Mouse (Mus musculus): ENCODE data around the gene Camta1.
A peak's percentile ranks its signal among the peaks of the same experiment; 100 is the strongest.

Gene Camta1

DNA sequence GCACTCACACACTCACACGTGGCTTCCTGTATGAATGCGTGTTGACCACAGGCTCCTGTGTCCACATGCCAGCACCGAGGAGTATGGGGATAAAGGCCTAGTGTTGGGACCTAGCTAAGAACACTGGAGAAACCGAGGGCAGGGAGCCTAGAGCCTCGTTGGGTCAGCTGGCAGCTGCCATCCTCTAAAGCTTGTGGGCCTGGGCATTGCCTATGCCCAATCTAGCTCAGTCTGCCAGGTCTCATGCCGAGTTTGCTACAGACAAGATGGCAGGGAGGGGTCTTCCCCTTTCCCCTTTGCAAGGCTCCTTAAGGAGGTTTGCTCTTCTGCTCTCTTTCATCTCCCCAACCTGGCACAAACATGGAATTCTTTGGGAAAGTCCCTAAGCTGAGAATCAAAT is 555.9 kb downstream of the Camta1 start:
- no peak for DNase-seq

DNA sequence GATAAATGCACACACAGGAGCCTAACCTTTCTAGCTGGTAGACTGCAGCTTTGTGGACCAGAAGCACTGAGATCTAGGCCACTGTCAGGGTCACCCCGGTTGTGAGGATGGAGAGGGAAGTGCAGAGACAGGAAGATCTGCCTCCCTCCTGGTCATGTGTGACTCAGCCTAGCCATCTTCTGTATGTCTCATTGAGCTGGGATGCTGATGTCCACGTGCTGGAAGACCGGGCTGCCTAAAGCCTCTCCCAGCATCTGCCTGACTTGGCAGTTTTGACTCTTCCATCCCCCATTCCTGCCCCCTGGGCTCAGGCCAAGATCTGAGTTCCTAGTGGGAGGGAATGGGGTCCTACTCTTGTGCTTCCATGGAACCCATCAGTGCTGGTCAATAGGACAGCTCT is 557.7 kb downstream of the Camta1 start:
- DNase-seq, result no peak

DNA sequence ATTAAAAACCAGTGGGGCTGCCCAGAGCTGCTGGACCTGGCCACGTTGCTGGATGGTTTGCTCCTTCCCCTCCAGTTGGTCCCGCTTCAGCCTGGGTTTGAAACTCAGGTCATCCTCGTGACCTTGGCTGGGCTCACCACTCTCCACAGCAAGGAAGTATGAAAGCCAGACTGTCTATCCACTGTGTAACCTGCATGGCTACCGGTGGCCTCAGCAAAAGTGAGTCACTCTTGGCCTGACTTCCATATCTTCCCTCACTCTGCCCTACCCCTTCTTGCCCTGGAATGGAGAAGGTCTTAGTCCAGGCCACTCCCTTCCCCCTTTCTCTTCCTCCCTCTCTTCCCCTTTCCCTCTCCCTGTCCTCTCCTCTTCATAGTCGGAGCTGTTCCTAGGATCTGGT is 558.2 kb downstream of the Camta1 start:
- DNase-seq, result no peak

DNA sequence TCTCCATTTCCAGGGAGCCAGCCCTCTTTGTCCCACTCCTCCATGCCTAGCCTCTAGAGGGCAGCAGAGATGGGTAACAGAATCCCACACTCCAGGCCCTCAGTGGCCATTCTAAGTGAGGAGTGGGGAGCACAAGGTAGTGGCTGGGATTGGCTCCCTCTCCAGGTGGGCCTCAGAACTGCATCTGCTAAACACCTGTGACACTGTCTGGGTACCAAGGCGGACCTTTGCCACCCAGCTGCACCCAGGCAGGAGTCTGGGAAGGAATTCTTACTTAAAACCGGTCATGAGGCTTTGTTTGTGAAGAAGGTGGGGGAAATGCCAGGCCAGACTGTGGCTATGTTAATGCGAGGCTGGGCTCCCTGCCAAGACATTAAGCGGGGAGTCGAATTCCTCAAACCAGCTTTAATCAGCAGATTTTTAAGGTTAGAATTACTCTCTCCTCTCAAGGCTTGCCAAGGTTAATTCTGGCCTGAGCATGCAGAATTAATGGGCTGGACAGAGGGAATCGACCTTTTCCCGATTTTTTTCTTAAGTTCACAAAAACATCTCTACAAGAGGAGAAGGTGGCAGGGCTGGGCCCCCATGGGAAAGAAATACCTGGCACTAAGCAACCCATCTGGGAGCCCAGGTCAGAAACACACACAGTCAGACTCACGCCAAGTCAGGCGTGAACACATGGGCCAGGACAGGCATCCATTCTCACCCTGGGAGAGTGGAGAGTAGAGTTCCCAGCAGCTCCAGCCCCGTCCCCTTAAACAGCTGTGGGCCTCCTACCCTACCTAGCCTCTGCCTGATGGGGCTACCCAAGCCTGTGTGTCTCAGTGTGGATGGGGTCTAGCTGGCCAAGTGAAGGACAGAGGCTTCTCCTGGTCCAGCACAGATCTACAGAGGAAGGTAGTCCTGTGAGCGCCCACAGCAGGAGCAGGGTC is 559.2 kb downstream of the Camta1 start:
- DNase-seq, result no peak

DNA sequence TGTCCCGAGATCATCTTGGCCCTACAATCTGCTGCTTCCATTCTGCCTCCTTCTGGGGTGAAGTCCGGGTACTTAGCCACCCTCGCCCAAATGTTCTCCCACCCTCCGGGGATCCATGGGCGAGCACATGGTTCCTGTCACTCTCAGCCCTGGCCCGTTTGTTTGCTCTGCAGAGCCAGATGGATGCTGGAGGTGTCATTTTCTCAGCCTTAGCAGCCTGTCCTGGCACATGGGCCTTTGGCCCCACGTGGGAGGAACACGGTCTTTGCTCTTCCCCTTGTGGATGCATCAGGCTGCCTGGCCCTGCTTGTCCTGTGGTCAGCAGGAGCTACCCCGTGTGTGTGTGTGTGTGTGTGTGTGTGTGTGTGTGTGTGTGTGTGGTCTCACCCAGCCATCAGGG is 560.3 kb downstream of the Camta1 start:
- DNase-seq, result no peak

DNA sequence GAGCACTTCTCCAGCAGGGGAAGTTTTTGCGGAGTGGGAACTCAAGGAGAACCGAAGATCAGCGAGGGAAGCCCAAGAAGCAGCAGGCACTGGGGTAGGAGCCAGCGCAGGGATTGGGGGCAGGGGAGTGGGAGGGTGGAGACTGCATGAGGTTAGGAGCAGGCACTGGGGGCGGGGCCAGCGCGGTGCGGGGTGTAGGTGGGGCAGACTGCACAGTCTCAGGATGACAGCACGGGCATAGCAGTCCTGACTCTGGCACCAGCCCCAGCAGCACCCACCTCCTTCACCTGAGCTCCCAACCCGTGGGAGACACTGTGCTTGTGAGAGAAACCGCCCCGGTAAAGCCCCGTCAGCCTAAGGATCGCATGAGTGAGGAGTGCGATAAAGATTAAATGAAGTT is 561.0 kb downstream of the Camta1 start:
- no peak for DNase-seq

DNA sequence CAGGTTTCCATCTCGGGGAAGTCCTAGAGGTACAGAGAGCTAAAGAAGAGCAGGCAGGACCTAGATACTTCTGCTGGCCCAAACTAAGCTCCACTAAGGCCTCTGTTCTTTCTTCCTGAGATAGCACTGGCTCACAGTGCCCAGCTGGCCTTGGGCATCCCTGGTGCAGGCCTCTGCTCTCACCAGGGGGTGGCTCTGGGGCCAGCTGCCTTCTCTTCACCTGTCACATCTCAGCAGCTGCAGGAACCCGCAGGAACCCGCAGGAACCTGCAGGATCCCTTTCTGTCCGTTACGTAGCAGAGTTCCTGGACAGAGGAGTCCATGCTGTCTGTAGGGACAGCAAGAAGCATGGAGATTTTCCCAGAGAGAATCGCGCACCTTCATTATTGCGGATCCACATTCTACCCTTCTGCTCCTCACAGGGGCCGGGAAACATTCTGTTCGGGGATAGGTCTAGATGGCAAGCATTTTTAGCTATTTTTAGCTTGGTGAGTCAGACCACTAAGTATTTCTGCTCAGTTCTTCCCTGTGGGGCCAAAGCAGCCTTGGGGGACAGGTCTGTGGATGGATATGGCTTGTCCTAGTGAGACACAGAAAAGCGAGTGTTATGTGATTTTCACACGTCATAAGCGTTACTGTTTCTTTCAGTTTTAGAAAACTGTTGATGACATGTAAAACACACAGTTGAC is 566.0 kb downstream of the Camta1 start:
- no peak for DNase-seq

DNA sequence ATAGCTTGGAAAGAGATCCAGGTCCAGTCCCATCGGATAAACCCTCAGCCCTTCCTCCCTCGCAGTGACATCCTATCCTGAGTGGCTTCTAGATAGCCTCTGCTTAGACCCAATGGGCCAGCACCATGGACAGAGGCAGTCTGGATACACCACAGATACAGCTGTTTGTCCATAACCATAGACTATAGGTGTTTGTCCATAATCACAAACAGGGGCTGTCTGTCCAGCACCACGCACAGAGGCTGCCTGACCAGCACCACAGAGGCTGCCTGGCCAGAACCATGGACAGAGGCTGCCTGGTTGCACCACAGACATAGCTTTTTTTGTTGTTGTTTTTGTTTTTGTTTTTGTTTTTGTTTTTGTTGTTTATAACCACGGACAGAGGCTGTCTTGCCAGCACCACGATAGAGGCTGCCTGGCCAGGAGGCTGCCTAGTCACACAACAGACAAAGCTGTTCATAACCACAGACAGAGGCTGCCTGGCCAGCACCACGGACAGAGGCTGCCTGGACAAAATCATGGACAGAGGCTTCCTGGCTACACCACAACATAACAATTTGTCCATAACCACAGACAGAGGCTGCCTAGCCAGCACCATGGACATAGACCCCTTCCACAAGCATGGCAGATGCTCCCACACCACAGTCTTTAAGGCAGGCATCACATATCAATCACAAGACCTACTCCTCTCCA is 572.6 kb downstream of the Camta1 start:
- DNase-seq, result no peak

DNA sequence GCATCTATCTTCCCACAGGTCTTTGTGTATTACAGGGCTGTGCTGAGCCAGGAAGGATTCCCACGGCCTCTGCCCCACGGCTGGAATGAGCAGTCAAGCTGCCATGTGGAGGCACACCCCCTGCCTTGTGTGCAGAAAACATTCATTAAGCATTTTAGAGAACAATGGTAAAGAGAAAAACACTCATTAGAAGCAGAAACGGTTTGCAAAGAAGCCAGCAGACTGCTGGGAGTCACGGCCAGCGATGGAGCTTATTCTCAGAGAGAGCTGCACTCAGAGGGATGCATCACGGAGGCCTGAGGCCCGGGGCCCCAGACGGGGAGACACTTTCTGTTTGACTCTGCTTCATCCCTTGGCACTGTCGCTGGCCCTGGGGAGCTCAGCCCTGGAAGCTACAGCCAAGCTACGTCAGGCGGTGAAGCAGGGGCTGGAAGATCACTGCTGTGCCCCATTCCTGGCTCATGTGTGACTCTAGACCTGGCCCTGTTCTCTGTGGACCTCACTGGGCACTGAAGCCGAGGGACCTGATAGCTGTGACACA is 575.7 kb downstream of the Camta1 start:
- DNase-seq, result no peak

DNA sequence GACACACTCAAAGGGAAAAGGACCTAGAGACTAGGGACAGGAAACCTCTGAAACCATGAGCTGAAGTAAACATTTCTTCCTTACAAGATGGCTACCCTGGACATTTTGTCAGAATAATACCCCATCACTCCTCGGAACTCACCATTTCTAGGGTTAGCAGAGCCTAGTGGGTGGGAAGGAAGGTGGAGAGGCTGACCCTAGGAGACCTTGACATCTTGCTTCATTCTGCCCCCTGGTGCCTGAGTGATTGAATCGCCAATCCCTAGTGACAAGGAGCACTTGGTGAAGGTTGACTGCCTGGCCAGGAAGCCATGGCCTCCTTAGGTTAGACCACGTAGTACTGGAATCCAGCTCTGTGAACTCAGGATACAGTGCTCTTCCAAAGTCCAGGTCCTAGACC is 576.2 kb downstream of the Camta1 start:
- no peak for DNase-seq

DNA sequence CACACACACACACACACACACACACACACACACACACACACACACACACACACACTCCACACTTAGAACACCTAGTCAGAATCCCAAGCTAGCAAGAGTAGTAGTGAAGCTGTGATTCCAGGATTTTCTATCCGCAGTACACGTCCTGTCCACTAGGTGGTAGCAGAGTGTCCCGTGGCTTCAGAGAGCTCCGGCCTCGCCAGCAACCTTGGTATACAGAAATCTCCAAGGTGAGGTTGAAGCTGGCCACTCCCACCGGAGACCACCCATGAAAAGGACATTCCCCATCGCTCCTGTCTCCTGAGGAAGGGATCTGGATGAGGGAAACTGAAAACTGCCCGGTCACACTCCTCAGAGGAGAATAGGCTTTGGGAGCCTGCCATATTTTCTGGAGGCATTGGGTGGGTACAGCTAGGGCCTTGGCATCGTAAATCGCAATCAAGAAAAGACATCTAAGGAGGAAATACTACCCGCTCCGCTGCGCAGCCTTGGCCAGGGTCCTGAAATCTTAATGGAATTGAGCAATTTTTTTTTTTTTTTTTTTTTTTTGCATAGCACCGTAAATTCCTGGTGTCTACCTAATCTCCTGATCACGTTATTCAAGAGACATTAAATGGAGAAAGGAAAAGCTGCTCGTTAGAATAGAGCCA is 578.5 kb downstream of the Camta1 start:
- DNase-seq, result peak; percentile 77

DNA sequence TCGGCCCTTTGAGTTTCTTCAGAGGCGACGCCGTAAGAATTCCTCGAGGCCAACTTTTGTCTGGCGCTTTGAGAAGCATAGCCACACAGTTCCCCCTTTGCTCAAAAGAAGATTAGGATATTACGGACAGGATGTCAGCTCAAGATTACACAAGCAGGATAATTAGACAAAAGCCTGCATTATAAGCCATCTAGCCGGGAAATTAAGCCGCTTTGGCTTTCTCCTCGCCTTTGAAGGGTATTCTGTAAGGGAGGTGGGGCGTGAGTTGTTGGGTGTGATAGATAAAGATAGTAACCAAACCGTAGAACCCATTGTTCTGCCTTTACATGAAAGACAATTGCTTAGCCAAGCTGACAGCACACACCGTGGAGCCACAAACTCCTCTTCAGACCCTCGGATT is 579.6 kb downstream of the Camta1 start:
- no peak for DNase-seq

DNA sequence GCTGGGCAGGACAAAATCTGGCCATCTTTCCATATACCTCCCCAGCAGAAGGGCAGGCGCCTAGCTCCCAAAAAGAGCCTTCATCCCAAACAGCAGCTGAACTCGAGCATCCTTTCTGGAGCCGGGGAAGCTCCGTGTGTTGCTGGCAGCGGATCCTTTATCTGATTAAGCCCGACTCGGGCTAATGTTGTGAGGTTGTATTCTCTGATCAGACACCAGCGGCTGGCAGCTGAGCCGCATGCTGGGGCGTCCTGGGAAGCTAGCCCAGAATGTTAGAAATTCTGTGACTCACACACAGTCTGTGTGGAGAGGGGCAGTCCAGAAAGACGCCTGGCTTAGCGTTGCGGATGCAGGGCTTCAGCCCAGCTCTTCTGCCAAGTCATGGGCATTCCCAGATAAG is 586.4 kb downstream of the Camta1 start:
- DNase-seq, result peak; percentile 33

DNA sequence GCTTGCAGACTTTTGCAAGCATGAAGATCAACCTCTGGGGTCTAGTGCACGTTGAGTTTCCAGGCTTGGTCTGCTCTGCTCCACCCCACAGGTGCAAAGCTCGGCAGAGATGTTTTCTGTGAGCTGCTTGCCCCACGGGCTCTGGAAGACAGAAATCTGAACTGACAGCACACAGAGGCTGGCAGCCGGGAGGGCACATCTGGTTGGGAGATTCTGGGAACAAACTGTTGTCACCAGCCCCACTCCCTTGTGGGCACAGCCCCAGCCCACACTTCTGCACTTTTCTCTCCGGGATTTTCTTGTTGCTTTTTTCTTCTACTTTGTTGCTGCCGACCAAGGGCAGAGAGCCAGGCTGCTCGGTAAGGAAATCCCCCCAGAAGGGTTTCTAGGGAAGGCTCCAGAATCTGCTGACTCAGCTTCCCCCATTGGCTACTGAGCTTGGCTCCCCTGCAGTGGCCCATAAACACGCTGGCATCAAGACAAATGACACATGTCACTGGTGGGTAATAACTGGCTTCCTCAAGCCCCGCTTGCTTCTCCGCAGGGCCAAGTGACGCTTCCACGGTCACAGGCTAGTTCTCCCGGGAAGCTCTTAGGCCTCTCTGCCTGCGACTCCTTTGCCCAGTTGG is 597.8 kb downstream of the Camta1 start:
- no peak for DNase-seq

DNA sequence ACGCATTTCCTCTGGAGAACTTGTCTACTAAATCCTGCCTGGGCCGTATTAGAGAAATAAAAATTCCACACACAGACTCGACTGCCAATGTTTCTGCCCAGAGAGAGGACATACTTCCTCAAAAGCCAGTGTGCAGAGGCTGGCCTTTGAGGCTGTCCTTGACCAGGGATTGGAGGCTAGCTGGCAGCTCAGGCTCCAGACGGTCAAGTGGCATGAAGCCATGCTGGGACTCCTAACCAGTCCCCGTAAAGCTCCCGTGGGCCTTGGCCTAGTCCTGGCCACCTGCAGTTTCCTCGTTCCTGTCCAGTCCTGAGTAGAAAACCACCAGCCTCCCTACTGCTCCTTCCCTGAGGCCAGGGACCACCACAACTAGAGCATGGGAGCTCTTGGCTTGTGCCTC is 598.6 kb downstream of the Camta1 start:
- no peak for DNase-seq

DNA sequence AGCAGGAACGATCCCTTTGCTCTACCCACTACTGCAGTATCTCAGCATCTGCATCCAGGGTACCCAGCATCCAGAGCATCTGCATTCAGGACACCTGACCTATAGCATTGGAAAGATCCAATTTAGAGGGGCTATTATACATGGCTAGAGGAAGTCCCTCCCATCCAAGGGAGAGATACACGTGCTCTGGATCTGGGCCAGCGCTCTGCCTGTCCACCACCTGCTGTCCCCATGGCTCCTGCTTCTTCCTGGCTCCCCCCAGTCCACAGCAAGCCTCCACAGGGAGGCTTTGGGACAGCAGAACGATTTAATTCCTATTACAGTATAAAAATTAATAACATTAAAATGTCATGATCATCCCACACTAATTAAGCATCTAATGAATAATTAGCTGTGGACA is 605.1 kb downstream of the Camta1 start:
- DNase-seq, result no peak

DNA sequence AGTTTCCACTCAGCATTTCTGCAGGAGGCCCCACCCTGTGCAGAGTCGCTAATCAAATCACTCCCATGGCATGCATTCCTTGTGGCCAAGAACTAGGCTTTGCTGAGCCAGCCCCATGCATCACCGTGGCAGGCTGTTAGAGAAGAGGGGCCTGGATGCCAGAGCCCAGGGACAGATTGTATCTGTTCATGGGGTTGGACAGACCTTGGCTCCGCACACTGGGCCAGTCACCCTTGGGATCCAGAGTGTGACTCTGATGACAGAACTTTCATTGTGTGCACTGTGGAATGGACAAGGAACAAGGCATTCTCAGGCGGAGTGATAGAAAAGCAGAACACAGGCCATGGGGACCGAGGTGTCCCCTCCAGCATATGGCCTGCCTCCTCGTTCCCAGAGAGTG is 610.9 kb downstream of the Camta1 start:
- DNase-seq, result no peak

DNA sequence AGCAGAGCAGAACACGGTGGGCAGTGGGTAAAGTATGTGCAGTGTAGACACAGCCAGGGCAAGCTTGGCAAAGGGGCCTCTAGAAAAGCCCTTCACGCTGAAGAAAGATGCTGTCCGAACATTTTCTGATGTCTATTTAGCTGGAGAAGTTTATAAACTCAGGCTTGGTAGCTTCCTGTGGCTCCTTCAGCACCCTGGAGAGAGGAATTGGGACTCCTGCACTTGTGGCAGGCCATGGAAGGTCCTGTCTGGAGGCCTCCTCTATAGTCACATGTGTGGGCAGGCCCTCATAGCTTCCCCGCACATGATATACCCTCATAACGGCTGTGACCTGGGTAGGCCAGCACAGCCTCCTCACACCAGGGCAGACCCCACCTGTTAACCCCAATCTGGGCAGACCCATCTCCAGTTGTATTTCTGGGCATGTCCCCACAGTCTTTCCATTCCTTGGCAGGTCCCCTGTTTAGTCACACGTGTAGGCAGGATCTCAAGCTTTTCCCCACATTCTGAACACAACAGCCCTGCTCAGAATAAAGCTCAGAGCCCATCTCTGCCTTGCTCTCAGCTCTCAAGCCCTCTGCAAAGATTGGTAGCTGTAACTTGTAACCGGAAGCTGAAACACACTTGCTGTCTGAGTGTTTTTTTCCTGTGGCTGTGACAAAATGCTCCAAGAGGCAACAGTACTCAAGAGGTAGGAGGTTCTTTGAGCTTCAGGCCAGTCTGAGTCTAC is 616.4 kb downstream of the Camta1 start:
- DNase-seq, result no peak

DNA sequence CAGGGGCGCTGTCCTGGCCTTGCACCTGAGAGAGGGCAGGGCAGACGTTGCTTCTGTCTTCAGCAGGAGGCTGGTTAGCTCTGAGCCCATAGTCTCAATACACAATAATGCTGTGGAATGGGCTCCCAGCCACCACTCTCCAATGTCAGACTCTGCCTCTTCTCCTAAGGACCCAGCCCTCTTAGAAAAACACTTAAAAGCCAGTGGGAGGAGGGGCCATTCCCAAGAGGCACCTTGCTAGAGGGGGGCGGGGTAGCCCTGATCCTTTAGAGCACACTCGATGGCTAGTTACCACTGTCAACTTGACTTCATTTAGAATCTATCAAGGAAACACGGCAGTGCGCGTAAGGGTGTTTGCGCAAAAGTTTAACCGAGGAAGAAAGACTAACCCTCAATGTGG is 618.2 kb downstream of the Camta1 start:
- DNase-seq, result no peak

DNA sequence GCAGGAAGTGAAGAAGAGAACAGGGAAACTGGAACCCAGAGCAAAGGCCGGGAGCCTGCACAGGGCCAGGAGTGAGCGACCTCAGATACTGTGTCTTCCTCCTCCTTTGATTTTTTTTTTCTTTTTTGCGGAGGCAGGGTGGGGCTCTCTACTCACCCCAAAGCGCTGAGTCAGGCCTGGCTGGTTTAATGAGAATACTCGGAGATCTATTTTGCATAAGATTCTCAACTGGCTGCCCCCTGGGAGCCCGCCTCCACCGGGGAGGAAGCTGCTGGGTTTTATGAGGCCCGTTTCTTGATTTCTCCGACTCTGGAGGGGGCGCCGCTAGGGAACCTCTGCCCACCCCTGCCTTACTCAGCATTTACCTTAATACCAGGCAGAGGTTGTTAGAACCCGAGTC is 618.9 kb downstream of the Camta1 start:
- DNase-seq, result no peak

DNA sequence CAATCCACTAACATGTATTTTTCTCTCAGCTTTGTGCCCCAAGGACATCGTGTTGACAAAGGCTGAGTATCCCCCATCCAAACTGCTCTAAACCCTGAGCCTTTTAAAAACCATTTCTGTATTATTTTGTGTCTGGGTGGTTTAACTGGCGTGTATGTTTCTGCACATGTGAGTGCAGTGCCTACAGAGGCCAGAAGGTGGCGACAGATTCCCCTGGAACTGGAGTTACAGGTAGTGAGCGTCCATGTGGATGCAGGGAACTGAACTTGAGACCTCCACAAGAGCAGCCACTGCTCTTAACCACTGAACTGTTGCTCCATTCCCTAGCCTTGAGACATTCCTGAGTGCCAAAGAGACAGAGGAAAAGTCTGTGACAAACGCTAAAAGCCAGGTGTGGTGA is 621.2 kb downstream of the Camta1 start:
- no peak for DNase-seq

Measured in cerebellum, adult 11 months (tissue).